Mouse (Mus musculus) embryonic facial prominence, embryonic 10.5 days (tissue): ENCODE measurements around the gene D13Ertd608e. TPM values are rescaled to one million over a fixed set of nuclear protein-coding genes. Genes with fewer than 3 reads are reported as not detected.
"Not testable (repeated sequence)": the region's sequence is repeated elsewhere in the genome, so short reads cannot be mapped to it uniquely, and the experiment has no call there.

ENCODE experiments used
- DNase-seq: peaks from one replicate; pipeline ENCODE4 v3.0.0-alpha.2; 2017; ENCODE audit warnings: low spot score
- H3K27ac ChIP-seq: fragments of 300-500 bp; sonication (generic); replicated peaks from 2 replicates; pipeline ENCODE4 v1.5.1; 2016; ENCODE audit warnings: mild to moderate bottlenecking
- H3K27me3 ChIP-seq: fragments of 300-500 bp; sonication (generic); replicated peaks from 2 replicates; pipeline ENCODE4 v1.6.1; 2016; ENCODE audit warnings: low read depth, mild to moderate bottlenecking; ENCODE audit not compliant: poor library complexity, severe bottlenecking
- H3K36me3 ChIP-seq: fragments of 300-500 bp; sonication (generic); replicated peaks from 2 replicates; pipeline ENCODE4 v1.6.1; 2016; ENCODE audit warnings: mild to moderate bottlenecking, moderate library complexity
- H3K4me1 ChIP-seq: fragments of 300-500 bp; sonication (generic); 2 replicates; pipeline ENCODE4 v1.6.1; 2016
- H3K4me3 ChIP-seq: fragments of 300-500 bp; sonication (generic); 2 replicates; pipeline ENCODE4 v1.5.1; 2016; ENCODE audit warnings: mild to moderate bottlenecking, moderate library complexity
- H3K9me3 ChIP-seq: fragments of 300-500 bp; sonication (generic); 2 replicates; pipeline ENCODE4 v1.6.1; 2016; ENCODE audit warnings: mild to moderate bottlenecking
- WGBS: fragments of 180-500 bp; shearing (Covaris S2); methylation state at CpG from one replicate; pipeline ENCODE4 v1.1.7; 2016; 5-methylcytosine and 5-hydroxymethylcytosine counted together
- polyA plus RNA-seq: library from polyadenylated mRNA; unstranded; fragments of >200 nt; fragmentation: Nextera tagmentation; extraction: Ambion mirVana; gene quantifications from 2 replicates; pipeline ENCODE4 v1.2.1, GENCODE M21; 2016

D13Ertd608e gene
- polyA plus RNA-seq, 1 experiment from 2014 or later: not detected

DNA sequence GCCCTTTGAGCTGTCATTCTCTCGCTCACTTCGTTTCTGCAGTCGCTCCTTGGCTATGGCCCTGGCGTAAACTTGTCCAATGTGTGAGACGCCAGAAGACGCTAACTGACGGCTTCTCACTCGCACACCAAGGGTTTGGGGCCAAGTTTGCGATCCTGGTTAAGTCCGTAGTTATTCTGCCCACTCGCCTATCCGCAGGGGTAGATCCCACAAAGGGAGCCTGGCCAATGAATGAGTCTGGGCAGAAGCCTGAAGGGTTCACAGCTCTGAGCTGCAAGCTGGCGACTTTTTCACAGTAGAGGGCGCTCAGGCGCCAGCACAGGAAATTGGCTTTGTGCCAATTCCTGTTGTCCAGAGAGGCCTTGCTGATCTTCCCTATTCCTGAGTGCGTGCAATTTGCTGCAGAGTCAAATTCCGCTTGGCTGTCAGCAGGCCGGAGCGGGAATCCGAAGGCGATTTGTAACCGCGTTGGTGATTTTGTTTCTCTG is 562 bp downstream of the D13Ertd608e start:
- not testable (repeated sequence) for H3K4me1 ChIP-seq
- H3K4me3 ChIP-seq: peak overlapping the region; percentile 30; the same call in 1 of the 2 replicates

DNA sequence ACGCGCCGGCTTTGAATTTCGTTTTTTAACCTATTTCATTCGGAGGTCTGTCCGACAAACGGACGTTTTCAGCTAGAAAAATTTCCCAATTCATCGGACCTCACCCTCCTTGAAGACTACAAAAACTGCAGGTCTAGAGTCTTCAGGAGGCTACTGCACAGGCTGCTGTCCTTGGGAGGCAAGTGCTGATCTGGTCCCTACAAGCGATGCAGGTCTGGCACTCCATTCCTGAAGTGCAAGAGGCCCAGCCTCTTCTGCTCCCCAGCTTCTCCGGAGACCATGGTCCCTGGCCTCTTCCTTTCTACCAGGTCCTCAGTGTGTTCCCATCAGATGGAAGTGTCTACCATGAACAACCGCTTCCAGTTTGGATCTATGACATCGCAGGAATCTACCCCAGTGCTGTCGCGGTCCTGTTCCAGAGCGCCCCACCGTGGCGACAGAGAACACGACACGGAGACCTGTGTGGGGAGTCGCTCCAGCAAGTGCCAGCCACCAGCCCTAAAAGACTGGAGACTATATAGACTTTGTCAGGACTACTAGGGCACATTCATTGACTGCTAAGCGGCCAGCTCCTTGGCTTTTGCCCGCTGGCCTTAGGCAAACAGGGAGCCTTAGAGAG is 2.0 kb downstream of the D13Ertd608e start:
- H3K27me3 ChIP-seq: peaks cover 21% of the 10 kb centered on the region
- not testable (repeated sequence) for H3K27ac ChIP-seq, H3K9me3 ChIP-seq, H3K4me1 ChIP-seq, H3K36me3 ChIP-seq, H3K4me3 ChIP-seq
- 4% methylated on average over 14 of the region's 23 CpGs for WGBS
- DNase-seq: peak; percentile 46

More for the DNA sequence above, 562 bp downstream of the D13Ertd608e start:
- 10% methylated on average over 23 of the region's 23 CpGs for WGBS
- H3K27ac ChIP-seq, H3K36me3 ChIP-seq, H3K9me3 ChIP-seq: not testable (repeated sequence)
- DNase-seq: peak; percentile 51
- peaks cover 21% of the 10 kb centered on the region for H3K27me3 ChIP-seq

DNA sequence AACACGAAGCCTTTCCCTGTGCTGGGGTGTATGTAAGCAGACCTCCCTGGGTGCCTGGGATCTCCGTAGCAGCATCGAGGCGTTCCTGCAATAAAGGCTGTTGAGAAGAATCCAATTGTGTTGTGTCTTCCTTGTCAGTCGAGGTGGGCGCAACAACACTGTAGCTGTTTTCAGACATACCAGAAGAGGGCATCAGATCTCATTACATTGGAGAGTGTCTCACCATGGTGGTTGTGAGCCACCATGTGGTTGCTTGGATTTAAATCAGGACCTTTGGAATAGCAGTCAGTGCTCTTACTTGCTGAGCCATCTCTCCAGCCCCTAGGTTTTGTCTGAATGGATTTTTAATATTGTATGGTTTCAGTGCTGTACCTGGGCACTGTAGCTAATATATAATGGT is 4.2 kb downstream of the D13Ertd608e start:
- not testable (repeated sequence) for H3K27ac ChIP-seq, H3K4me1 ChIP-seq, H3K9me3 ChIP-seq, H3K36me3 ChIP-seq, H3K4me3 ChIP-seq, DNase-seq
- peaks cover 21% of the 10 kb centered on the region for H3K27me3 ChIP-seq
- WGBS: 22% methylated on average over 6 of the region's 6 CpGs

DNA sequence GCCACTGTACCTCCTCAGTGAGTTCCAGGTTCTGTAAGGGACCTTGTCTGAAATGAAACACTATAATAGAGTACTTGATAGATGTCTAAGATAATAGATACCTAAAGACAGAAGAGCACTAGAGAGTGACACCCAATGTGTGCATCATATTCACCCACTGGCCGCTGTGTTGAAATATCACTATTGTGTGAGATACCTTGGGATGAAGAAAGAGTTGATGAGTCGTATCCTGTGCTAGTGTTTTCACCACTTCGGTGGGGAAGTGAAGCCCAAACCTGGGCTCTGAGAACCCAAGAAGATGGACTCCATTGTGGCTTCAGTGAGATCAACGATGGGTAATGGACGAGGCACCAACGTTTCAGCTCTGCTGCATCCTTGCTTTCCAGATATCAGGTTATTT is 26.6 kb downstream of the D13Ertd608e start:
- H3K4me3 ChIP-seq, H3K27me3 ChIP-seq, H3K36me3 ChIP-seq, H3K27ac ChIP-seq, H3K4me1 ChIP-seq, H3K9me3 ChIP-seq, DNase-seq: not testable (repeated sequence)
- WGBS: no CpG with 5 or more reads among the region's 6 CpGs

DNA sequence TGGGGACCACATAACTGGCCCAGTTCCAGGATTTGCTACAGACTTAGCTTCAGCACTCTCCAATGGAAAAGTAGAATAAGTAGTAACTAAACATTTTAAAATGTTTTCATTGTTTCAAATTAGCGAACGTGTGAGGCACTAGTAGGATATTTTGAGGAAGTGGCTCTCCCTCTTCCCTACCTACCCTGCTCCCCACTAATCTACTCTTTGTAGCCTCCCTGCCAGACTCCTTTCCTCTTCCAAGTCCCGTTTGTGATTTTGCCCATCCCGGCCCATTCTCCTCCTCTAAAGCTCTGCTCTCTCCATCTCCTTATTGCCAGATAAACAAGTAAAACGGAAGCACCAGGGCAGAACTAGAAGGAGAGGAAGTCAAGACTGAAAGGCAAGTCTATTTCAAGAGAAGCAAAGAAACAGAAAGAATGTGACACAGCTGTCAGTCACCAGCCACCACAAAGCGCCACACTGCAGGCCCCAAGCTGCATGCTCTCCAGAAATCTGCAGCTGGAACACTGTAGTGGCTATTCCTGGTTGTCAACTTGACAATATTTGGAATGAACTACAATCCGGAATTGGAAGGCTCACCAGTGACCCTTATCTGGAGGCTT is 28.7 kb downstream of the D13Ertd608e start:
- not testable (repeated sequence) for H3K4me1 ChIP-seq, H3K27ac ChIP-seq, H3K36me3 ChIP-seq, H3K27me3 ChIP-seq, H3K4me3 ChIP-seq, H3K9me3 ChIP-seq, DNase-seq
- WGBS: 79% methylated on average over 6 of the region's 7 CpGs

DNA sequence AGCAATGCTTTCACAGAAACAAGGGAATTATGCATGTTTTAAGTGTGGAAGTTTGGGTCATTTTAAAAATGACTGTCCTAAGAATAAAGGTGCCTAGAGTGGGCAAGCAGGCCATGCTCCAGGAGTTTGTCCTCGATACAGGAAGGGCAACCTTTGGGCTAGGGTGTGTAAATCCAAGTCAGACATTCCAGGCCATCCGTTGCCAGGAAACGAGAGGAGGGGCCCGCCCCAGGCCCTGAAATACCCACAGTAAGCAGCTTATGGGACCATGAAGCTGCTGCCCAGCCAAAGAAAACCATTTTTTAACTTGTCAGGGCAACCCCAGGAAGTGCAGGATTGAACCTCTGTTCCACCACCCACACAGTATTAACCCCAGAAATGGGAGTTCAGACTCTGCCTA is 51.1 kb downstream of the D13Ertd608e start:
- DNase-seq: peak; percentile 14
- H3K4me1 ChIP-seq, H3K36me3 ChIP-seq, H3K27me3 ChIP-seq, H3K9me3 ChIP-seq, H3K27ac ChIP-seq, H3K4me3 ChIP-seq: not testable (repeated sequence)
- 41% methylated on average over 4 of the region's 4 CpGs for WGBS

DNA sequence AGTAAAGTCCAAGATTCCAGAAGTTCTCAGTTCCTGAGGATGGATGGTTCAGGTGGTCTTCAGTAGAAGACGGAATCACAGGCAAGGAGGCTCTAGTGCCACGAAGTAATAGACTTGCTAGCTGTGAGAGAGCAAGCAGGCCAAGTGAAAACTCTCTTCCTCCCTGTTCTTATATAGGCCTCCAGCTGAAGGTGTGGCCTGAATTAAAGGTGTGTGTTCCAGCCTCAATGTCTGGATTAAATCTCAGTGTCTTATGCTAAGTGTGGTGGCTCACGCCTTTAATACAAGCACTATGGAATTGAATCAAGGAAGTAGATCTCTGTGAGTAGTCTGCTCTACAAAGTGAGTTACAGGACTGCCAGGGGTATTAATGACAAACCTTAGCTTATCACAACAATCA is 58.9 kb downstream of the D13Ertd608e start, which contains the start of gene Tcstv1:
Tcstv1 (minus strand) TSS at position 101 of the 400 bp plus-strand sequence.
- H3K27ac ChIP-seq, H3K36me3 ChIP-seq: not testable (repeated sequence)
- WGBS: 88% methylated on average over 3 of the region's 3 CpGs

More for the DNA sequence above, 58.9 kb downstream of the D13Ertd608e start, which contains the start of gene Tcstv1:
- not testable (repeated sequence) for H3K4me3 ChIP-seq, H3K9me3 ChIP-seq, H3K27me3 ChIP-seq, H3K4me1 ChIP-seq, DNase-seq

Other genes with a start within 250 kb of the D13Ertd608e start
- 0.10 TPM in 1 of 2 replicates, not detected in the other for gene Ccl28, start 212.2 kb upstream of the D13Ertd608e start, polyA plus RNA-seq
- 245 and 273 TPM in 2 replicates for gene Hmgcs1, start 145.6 kb upstream of the D13Ertd608e start, polyA plus RNA-seq
- gene Nim1k, start 80.1 kb upstream of the D13Ertd608e start, polyA plus RNA-seq: 1.2 and 1.7 TPM in 2 replicates
- 40.8 and 45.1 TPM in 2 replicates for gene Zfp131, start 45.1 kb upstream of the D13Ertd608e start, polyA plus RNA-seq
- not detected in 2 replicates for gene AF067063, start 5.8 kb upstream of the D13Ertd608e start, polyA plus RNA-seq
- gene Tcstv1, start 58.8 kb downstream of the D13Ertd608e start, polyA plus RNA-seq: not detected in 2 replicates
- gene Gm21761, start 93.3 kb downstream of the D13Ertd608e start, polyA plus RNA-seq: not detected in 2 replicates
- gene B020031M17Rik, start 114.8 kb downstream of the D13Ertd608e start, polyA plus RNA-seq: not detected in 2 replicates
- gene Gm36079, start 191.0 kb downstream of the D13Ertd608e start, polyA plus RNA-seq: not detected in 2 replicates
- gene Gm21188, start 216.2 kb downstream of the D13Ertd608e start, polyA plus RNA-seq: not detected in 2 replicates